Mouse (Mus musculus) ES-Bruce4 (cell line): ENCODE measurements at regions not wholly inside any gene's neighbourhood (a gene's known extent, or its start where the extent isn't known, plus 50 kb on each side); places are given as distances from the start of the nearest gene placed in this dataset.

Experiments
- CTCF ChIP-seq: IDR thresholded peaks from one replicate; pipeline ENCODE4 v1.8.1; 2011; ENCODE audit warnings: low read depth, low read length
- EP300 ChIP-seq: IDR thresholded peaks from 2 replicates; pipeline ENCODE4 v1.6.1; 2011; ENCODE audit warnings: low read depth, low read length; ENCODE audit not compliant: insufficient read depth
- POLR2A ChIP-seq: IDR thresholded peaks from one replicate; pipeline ENCODE4 v1.8.1; 2011; ENCODE audit warnings: low read length; ENCODE audit not compliant: insufficient read depth

DNA sequence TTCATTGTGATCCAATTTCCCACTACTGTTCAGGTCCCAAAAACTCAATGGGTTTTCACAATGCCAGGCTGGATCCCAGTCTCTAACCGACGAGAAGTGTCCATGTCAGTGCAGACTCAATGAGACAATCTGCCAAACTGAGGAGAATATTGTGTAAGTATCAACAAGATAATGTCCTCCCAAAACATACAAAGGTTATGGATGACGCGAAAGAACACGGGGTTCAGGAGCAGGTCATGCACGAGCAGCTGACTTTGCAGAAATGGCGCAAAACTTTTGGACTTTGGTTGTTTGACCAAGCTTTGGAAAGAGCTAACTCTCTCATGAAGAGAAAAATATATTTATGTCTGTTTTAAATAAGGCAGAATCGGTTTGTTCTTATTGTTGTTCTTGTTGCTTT lies 83.9 kb upstream of the Dpyd start:
- TF ChIP-seq POLR2A (no peak), EP300 (no peak), CTCF (no peak)
